Mouse (Mus musculus) MEL (cell line): ENCODE data around the gene Snrpd2. TPM values are rescaled to one million over a fixed set of nuclear protein-coding genes. Genes with fewer than 3 reads are reported as not detected.

Experiments used
- DNase-seq: peaks from one replicate; pipeline ENCODE4 v3.0.0; 2011; ENCODE audit warnings: low read depth, low spot score
- H3K27ac ChIP-seq: 2 replicates; pipeline ENCODE4 v1.5.1; 2012; ENCODE audit warnings: low read depth, mild to moderate bottlenecking, control low read depth, low read length, moderate library complexity; ENCODE audit not compliant: control insufficient read depth
- H3K27me3 ChIP-seq, 2 experiments: fragments of 150-350 bp in 1 of 2; sonication (generic) in 1 of 2; 2 replicates each; pipeline ENCODE4 v1.6.1; 2012; ENCODE audit warnings: low read length in 2 of 2, mild to moderate bottlenecking in 2 of 2, improper control_type of control experiment in 1 of 2, moderate library complexity in 1 of 2; ENCODE audit not compliant: insufficient read depth in 2 of 2, control insufficient read depth in 1 of 2
- H3K36me3 ChIP-seq, 2 experiments: 2 replicates each; pipeline ENCODE4 v1.6.1; 2012 to 2014; ENCODE audit warnings: low read length in 2 of 2, improper control_type of control experiment in 1 of 2, inconsistent platforms in 1 of 2, mild to moderate bottlenecking in 1 of 2; ENCODE audit not compliant: insufficient read depth in 2 of 2, control insufficient read depth in 1 of 2
- H3K4me1 ChIP-seq, 2 experiments: fragments of 150-350 bp in 1 of 2; sonication (generic) in 1 of 2; 2 replicates each; pipeline ENCODE4 v1.6.1; 2012; ENCODE audit warnings: low read length in 2 of 2, improper control_type of control experiment in 1 of 2, mild to moderate bottlenecking in 1 of 2; ENCODE audit not compliant: insufficient read depth in 2 of 2, control insufficient read depth in 1 of 2
- H3K4me3 ChIP-seq, 2 experiments: fragments of 150-350 bp in 1 of 2; sonication (generic) in 1 of 2; 2 replicates each; pipeline ENCODE4 v1.5.1; 2012; ENCODE audit warnings: low read depth in 2 of 2, low read length in 2 of 2, mild to moderate bottlenecking in 2 of 2, moderate library complexity in 2 of 2, control low read depth in 1 of 2, improper control_type of control experiment in 1 of 2; ENCODE audit not compliant: control insufficient read depth in 1 of 2, insufficient read depth in 1 of 2
- H3K79me2 ChIP-seq: 2 replicates; pipeline ENCODE4 v1.6.1; 2012; ENCODE audit warnings: mild to moderate bottlenecking, low read length, moderate library complexity; ENCODE audit not compliant: control insufficient read depth, poor library complexity, insufficient read depth
- H3K9ac ChIP-seq: 2 replicates; pipeline ENCODE4 v1.6.1; 2012; ENCODE audit warnings: low read depth, mild to moderate bottlenecking, control low read depth, low read length, moderate library complexity; ENCODE audit not compliant: control insufficient read depth, poor library complexity, severe bottlenecking
- H3K9me3 ChIP-seq: fragments of 150-350 bp; sonication (generic); replicated peaks from 2 replicates; pipeline ENCODE4 v1.6.1; 2012; ENCODE audit warnings: mild to moderate bottlenecking, low read length, improper control_type of control experiment, moderate library complexity; ENCODE audit not compliant: insufficient read depth
- CTCF ChIP-seq, 3 experiments: IDR thresholded peaks in 2 of 3; conservative IDR thresholded peaks in 1 of 3; 2 replicates each; pipeline ENCODE4 v1.5.1; 2011 to 2012; ENCODE audit warnings: low read length in 3 of 3, low read depth in 2 of 3, mild to moderate bottlenecking in 2 of 3, improper control_type of control experiment in 1 of 3, inconsistent platforms in 1 of 3, mixed read lengths in 1 of 3, moderate library complexity in 1 of 3; ENCODE audit not compliant: control insufficient read depth in 1 of 3, insufficient read depth in 1 of 3, poor library complexity in 1 of 3, severe bottlenecking in 1 of 3
- E2F4 ChIP-seq: IDR thresholded peaks from 2 replicates; pipeline ENCODE4 v1.6.1; 2011; ENCODE audit warnings: low read depth, low read length, improper control_type of control experiment, borderline replicate concordance
- ELF1 ChIP-seq: IDR thresholded peaks from 2 replicates; pipeline ENCODE4 v1.6.1; 2014; ENCODE audit warnings: low read depth, mild to moderate bottlenecking, inconsistent platforms, low read length, improper control_type of control experiment, moderate library complexity
- EP300 ChIP-seq, 2 experiments: IDR thresholded peaks; 2 replicates each; pipeline ENCODE4 v1.6.1; 2011; ENCODE audit warnings: improper control_type of control experiment in 2 of 2, low read length in 2 of 2, low read depth in 1 of 2, mild to moderate bottlenecking in 1 of 2
- ETS1 ChIP-seq: IDR thresholded peaks from 2 replicates; pipeline ENCODE4 v1.6.1; 2012; ENCODE audit warnings: low read depth, mild to moderate bottlenecking, inconsistent platforms, low read length, improper control_type of control experiment, moderate library complexity
- GATA1 ChIP-seq: IDR thresholded peaks from 2 replicates; pipeline ENCODE4 v1.6.1; 2011; ENCODE audit warnings: low read depth, low read length, improper control_type of control experiment
- JUND ChIP-seq: IDR thresholded peaks from 2 replicates; pipeline ENCODE4 v1.6.1; 2011; ENCODE audit warnings: low read depth, mild to moderate bottlenecking, improper control_type of control experiment, low read length
- MAFK ChIP-seq: IDR thresholded peaks from 2 replicates; pipeline ENCODE4 v1.6.1; 2011; ENCODE audit warnings: low read depth, mild to moderate bottlenecking, low read length, improper control_type of control experiment, borderline replicate concordance
- MAX ChIP-seq: IDR thresholded peaks from 2 replicates; pipeline ENCODE4 v1.6.1; 2011; ENCODE audit warnings: low read length, improper control_type of control experiment
- MEF2A ChIP-seq: IDR thresholded peaks from 2 replicates; pipeline ENCODE4 v1.6.1; 2014; ENCODE audit warnings: low read depth, mild to moderate bottlenecking, inconsistent platforms, low read length, improper control_type of control experiment; ENCODE audit not compliant: poor library complexity, insufficient replicate concordance, severe bottlenecking; ENCODE audit errors: extremely low read depth
- MXI1 ChIP-seq: IDR thresholded peaks from 2 replicates; pipeline ENCODE4 v1.6.1; 2011; ENCODE audit warnings: mild to moderate bottlenecking, low read depth, low read length, improper control_type of control experiment
- NELFE ChIP-seq: IDR thresholded peaks from 2 replicates; pipeline ENCODE4 v1.6.1; 2011; ENCODE audit warnings: low read depth, low read length, improper control_type of control experiment
- POLR2A ChIP-seq, 2 experiments: IDR thresholded peaks; 2 replicates each; pipeline ENCODE4 v1.6.1; 2011 to 2012; ENCODE audit warnings: low read length in 2 of 2, mild to moderate bottlenecking in 2 of 2, control low read depth in 1 of 2, improper control_type of control experiment in 1 of 2, low read depth in 1 of 2, moderate library complexity in 1 of 2; ENCODE audit not compliant: control insufficient read depth in 1 of 2, insufficient read depth in 1 of 2, poor library complexity in 1 of 2
- RAD21 ChIP-seq: IDR thresholded peaks from 2 replicates; pipeline ENCODE4 v1.6.1; 2011; ENCODE audit warnings: mild to moderate bottlenecking, low read depth, low read length, improper control_type of control experiment
- RCOR1 ChIP-seq: IDR thresholded peaks from 2 replicates; pipeline ENCODE4 v1.6.1; 2012; ENCODE audit warnings: low read depth, mild to moderate bottlenecking, inconsistent platforms, low read length, improper control_type of control experiment
- SIN3A ChIP-seq: IDR thresholded peaks from 2 replicates; pipeline ENCODE4 v1.6.1; 2012; ENCODE audit warnings: low read length, improper control_type of control experiment, inconsistent platforms
- TAL1 ChIP-seq: IDR thresholded peaks from 2 replicates; pipeline ENCODE4 v1.6.1; 2012; ENCODE audit warnings: mild to moderate bottlenecking, inconsistent platforms, low read length, moderate library complexity, mixed read lengths
- TBP ChIP-seq: IDR thresholded peaks from 2 replicates; pipeline ENCODE4 v1.8.0; 2011; ENCODE audit warnings: low read depth, low read length, improper control_type of control experiment
- TCF12 ChIP-seq: IDR thresholded peaks from 2 replicates; pipeline ENCODE4 v1.6.1; 2014; ENCODE audit warnings: low read depth, mild to moderate bottlenecking, inconsistent platforms, low read length, improper control_type of control experiment, moderate library complexity
- UBTF ChIP-seq: IDR thresholded peaks from 2 replicates; pipeline ENCODE4 v1.6.1; 2012; ENCODE audit warnings: low read depth, mild to moderate bottlenecking, inconsistent platforms, low read length, improper control_type of control experiment, moderate library complexity, borderline replicate concordance; ENCODE audit not compliant: insufficient read depth
- USF2 ChIP-seq, 2 experiments: IDR thresholded peaks; 2 replicates each; pipeline ENCODE4 v1.6.1; 2011 to 2012; ENCODE audit warnings: improper control_type of control experiment in 2 of 2, low read length in 2 of 2, borderline replicate concordance in 1 of 2, inconsistent platforms in 1 of 2, low read depth in 1 of 2, mild to moderate bottlenecking in 1 of 2; ENCODE audit not compliant: insufficient read depth in 1 of 2
- ZC3H11A ChIP-seq: IDR thresholded peaks from 2 replicates; pipeline ENCODE4 v1.6.1; 2012; ENCODE audit warnings: low read depth, mild to moderate bottlenecking, inconsistent platforms, low read length, improper control_type of control experiment
- ZKSCAN1 ChIP-seq: IDR thresholded peaks from 2 replicates; pipeline ENCODE4 v1.6.1; 2012; ENCODE audit warnings: low read depth, mild to moderate bottlenecking, inconsistent platforms, low read length, improper control_type of control experiment, moderate library complexity
- ZMIZ1 ChIP-seq: IDR thresholded peaks from 2 replicates; pipeline ENCODE4 v1.6.1; 2012; ENCODE audit warnings: low read depth, mild to moderate bottlenecking, inconsistent platforms, low read length, improper control_type of control experiment, moderate library complexity
- ZNF384 ChIP-seq: IDR thresholded peaks from 2 replicates; pipeline ENCODE4 v1.6.1; 2012; ENCODE audit warnings: low read depth, mild to moderate bottlenecking, inconsistent platforms, low read length, improper control_type of control experiment
- polyA plus RNA-seq, 2 experiments: library from polyadenylated mRNA; stranded (reverse) in 1 of 2; unstranded in 1 of 2; fragments of >175 nt in 1 of 2; fragments of >200 nt in 1 of 2; gene quantifications; 2 replicates each; pipeline versions ENCODE4 v1.2.1 to v1.2.4; 2012; ENCODE audit warnings: low replicate concordance in 2 of 2, low read depth in 1 of 2; ENCODE audit not compliant: insufficient read length in 2 of 2, insufficient read depth in 1 of 2, missing spikeins in 1 of 2
- total RNA-seq: library from RNA; depleted of rRNA; stranded (reverse); fragments of 300-350 nt; gene quantifications from 2 replicates; pipeline ENCODE4 v1.2.3, GENCODE M21; 2012

Gene Snrpd2
- total and polyA plus RNA-seq, 3 experiments, result 234 to 345 TPM; not detected in 1

DNA sequence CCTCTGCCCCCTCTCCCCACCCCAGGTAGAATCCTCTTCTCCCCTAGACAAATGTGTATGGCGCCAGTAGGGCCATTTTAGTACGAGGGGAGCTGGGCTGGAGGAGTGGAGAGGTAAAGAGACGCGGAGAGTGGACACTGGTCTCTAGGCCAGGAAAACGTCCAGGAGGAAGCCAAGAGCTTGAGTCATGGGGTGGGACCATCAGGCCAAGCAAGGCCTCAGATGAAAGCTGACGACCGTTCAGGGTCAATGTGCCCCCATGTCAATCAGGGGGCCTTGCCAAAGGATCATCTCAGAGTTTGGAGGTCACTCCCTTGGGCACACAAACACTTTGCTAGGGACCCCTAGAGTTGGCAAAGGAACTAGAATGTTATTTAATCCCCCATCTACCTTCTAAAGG lies 27.7 kb downstream of the Snrpd2 start:
- no peaks in the 10 kb centered on the region for H3K79me2 ChIP-seq
- DNase-seq, result no peak
- H3K9ac ChIP-seq, result no peak overlapping the region
- H3K4me3 ChIP-seq, result no peak overlapping the region
- H3K27me3 ChIP-seq, result no peaks in the 10 kb centered on the region
- peaks cover 0 to 6% of the 10 kb centered on the region in 2 experiments; a peak in 2 of 4 replicates for H3K36me3 ChIP-seq
- peaks cover 9 to 21% of the 10 kb centered on the region in 2 experiments for H3K4me1 ChIP-seq
- no peak overlapping the region for H3K27ac ChIP-seq
- TF ChIP-seq EP300 (IDR thresholded peaks at IDR 0.05; ENCODE audit: low read depth in 1 of 2, low read length in 2 of 2), result no peak
- no peak for TF ChIP-seq ZNF384
- no peak for TF ChIP-seq MEF2A
- no peak for TF ChIP-seq MAFK
- TF ChIP-seq MXI1, result no peak
- TF ChIP-seq SIN3A, result no peak
- TF ChIP-seq CTCF (IDR thresholded peaks at IDR 0.05 in 2 of 3, conservative IDR thresholded peaks at IDR 0.05 in 1 of 3; ENCODE audit: control insufficient read depth in 1 of 3, insufficient read depth in 1 of 3, low read depth in 2 of 3, low read length in 3 of 3, poor library complexity in 1 of 3, severe bottlenecking in 1 of 3), result no peak
- TF ChIP-seq RCOR1, result no peak
- TF ChIP-seq ETS1, result no peak
- no peaks in the 10 kb centered on the region for H3K9me3 ChIP-seq

DNA sequence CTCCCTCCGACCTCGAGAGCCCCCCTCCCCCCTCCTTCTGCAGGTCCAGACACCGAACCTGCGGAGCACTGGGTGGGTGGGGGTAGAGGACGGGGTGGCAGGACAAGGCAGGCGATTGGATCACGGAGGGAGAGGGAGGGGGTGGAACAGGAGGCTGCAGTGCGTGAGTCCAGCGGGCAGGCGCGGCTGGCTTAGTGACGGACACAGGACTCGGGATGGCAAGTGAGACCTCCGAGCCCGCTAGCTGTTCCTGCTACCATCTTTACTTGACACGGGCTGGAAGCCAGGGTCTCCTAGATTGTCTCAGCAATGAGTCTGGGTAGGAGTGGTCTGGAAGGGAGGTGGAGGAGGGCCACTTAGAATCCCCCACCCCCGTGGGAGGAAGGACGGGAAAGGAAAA lies 28.5 kb downstream of the Snrpd2 start:
- peaks cover 9 to 22% of the 10 kb centered on the region in 2 experiments for H3K4me1 ChIP-seq
- peaks cover 0 to 8% of the 10 kb centered on the region in 2 experiments; a peak in 2 of 4 replicates for H3K36me3 ChIP-seq
- H3K79me2 ChIP-seq, result no peaks in the 10 kb centered on the region
- no peak overlapping the region for H3K27ac ChIP-seq
- 0 out of 4 replicates have a peak overlapping the region, but pooled peaks of 1 of the 2 experiments have one; percentile 8 for H3K4me3 ChIP-seq
- no peaks in the 10 kb centered on the region for H3K27me3 ChIP-seq
- DNase-seq, result no peak
- TF ChIP-seq ZNF384, result no peak
- TF ChIP-seq MAX, result no peak
- no peak for TF ChIP-seq E2F4
- TF ChIP-seq ZKSCAN1, result no peak
- no peak for TF ChIP-seq JUND
- TF ChIP-seq GATA1, result no peak
- no peak for TF ChIP-seq CTCF (IDR thresholded peaks at IDR 0.05 in 2 of 3, conservative IDR thresholded peaks at IDR 0.05 in 1 of 3; ENCODE audit: control insufficient read depth in 1 of 3, insufficient read depth in 1 of 3, low read depth in 2 of 3, low read length in 3 of 3, poor library complexity in 1 of 3, severe bottlenecking in 1 of 3)
- TF ChIP-seq ELF1, result no peak
- no peak for TF ChIP-seq POLR2A (IDR thresholded peaks at IDR 0.05; ENCODE audit: control insufficient read depth in 1 of 2, insufficient read depth in 1 of 2, low read depth in 1 of 2, low read length in 2 of 2, poor library complexity in 1 of 2)
- TF ChIP-seq SIN3A, result no peak
- TF ChIP-seq TAL1, result no peak
- no peak for TF ChIP-seq ZMIZ1
- no peak for TF ChIP-seq RAD21
- TF ChIP-seq UBTF, result no peak
- no peak for TF ChIP-seq MEF2A
- TF ChIP-seq NELFE, result no peak
- no peak for TF ChIP-seq TBP
- no peak for TF ChIP-seq TCF12
- TF ChIP-seq USF2 (IDR thresholded peaks at IDR 0.05; ENCODE audit: borderline replicate concordance in 1 of 2, insufficient read depth in 1 of 2, low read depth in 1 of 2, low read length in 2 of 2), result no peak
- TF ChIP-seq ZC3H11A, result no peak
- no peak overlapping the region for H3K9ac ChIP-seq
- H3K9me3 ChIP-seq, result no peaks in the 10 kb centered on the region
